Mouse (Mus musculus): Measurements from ENCODE around the gene Ear6. TPM values are rescaled to one million over a fixed set of nuclear protein-coding genes. Genes with fewer than 3 reads are reported as not detected.

The Ear6 gene
- polyA plus RNA-seq, 1 experiment from 2014 or later: 12.4 TPM

GRCm38 (mm10) chr14:51893809-51894208 is 40.3 kb downstream of the Ear6 start:
- H3K36me3 ChIP-seq (replicated peaks): peaks cover 28% of the 10 kb centered on the region
- WGBS (ENCODE audit: insufficient replicate concordance): 31% methylated on average over 3 of the region's 3 CpGs
- peak; percentile 47; the same call in 1 of the 2 replicates for ATAC-seq (ENCODE audit: insufficient read depth)
- peaks cover 20% of the 10 kb centered on the region for H3K4me1 ChIP-seq (replicated peaks)
- H3K27me3 ChIP-seq: no peaks in the 10 kb centered on the region
- H3K9me3 ChIP-seq (replicated peaks): no peaks in the 10 kb centered on the region
- no peak overlapping the region for H3K27ac ChIP-seq (replicated peaks)
- no peak overlapping the region for H3K9ac ChIP-seq
- no peak overlapping the region for H3K4me3 ChIP-seq (replicated peaks)
- H3K4me2 ChIP-seq: no peak overlapping the region

GRCm38 (mm10) chr14:51895071-51895470 is 41.6 kb downstream of the Ear6 start:
- ATAC-seq (ENCODE audit: insufficient read depth): no peak
- H3K4me1 ChIP-seq (replicated peaks): peaks cover 20% of the 10 kb centered on the region
- H3K4me3 ChIP-seq (replicated peaks): no peak overlapping the region
- peaks cover 16% of the 10 kb centered on the region for H3K36me3 ChIP-seq (replicated peaks)
- H3K9ac ChIP-seq: no peak overlapping the region
- no peak overlapping the region for H3K4me2 ChIP-seq
- H3K27ac ChIP-seq (replicated peaks): no peak overlapping the region
- 73% methylated on average over 14 of the region's 14 CpGs for WGBS (ENCODE audit: insufficient replicate concordance)
- no peaks in the 10 kb centered on the region for H3K27me3 ChIP-seq
- no peaks in the 10 kb centered on the region for H3K9me3 ChIP-seq (replicated peaks)

- H3K4me1 ChIP-seq (replicated peaks): peaks cover 20% of the 10 kb centered on the region
- no peak overlapping the region for H3K4me3 ChIP-seq (replicated peaks)
- WGBS (ENCODE audit: insufficient replicate concordance): 45% methylated on average over 6 of the region's 6 CpGs
- H3K4me2 ChIP-seq: no peak overlapping the region
- no peak for ATAC-seq (ENCODE audit: insufficient read depth)
- H3K27me3 ChIP-seq: no peaks in the 10 kb centered on the region
- H3K27ac ChIP-seq (replicated peaks): no peak overlapping the region
- peaks cover 9% of the 10 kb centered on the region for H3K36me3 ChIP-seq (replicated peaks)
- no peaks in the 10 kb centered on the region for H3K9me3 ChIP-seq (replicated peaks)
- no peak overlapping the region for H3K9ac ChIP-seq
Measured at GRCm38 (mm10) chr14:51896019-51896418, 42.5 kb downstream of the Ear6 start.

GRCm38 (mm10) chr14:51896539-51897170 is 43.2 kb downstream of the Ear6 start:
- Histone ChIP-seq H3K27me3 (no peaks in the 10 kb centered on the region), H3K4me3 (replicated peaks) (no peak overlapping the region), H3K9me3 (replicated peaks) (no peaks in the 10 kb centered on the region), H3K36me3 (replicated peaks) (peaks cover 2% of the 10 kb centered on the region), H3K9ac (no peak overlapping the region), H3K27ac (replicated peaks) (no peak overlapping the region), H3K4me1 (replicated peaks) (peaks cover 20% of the 10 kb centered on the region), H3K4me2 (no peak overlapping the region)
- WGBS (ENCODE audit: insufficient replicate concordance): 66% methylated on average over 8 of the region's 8 CpGs
- no peak for ATAC-seq (ENCODE audit: insufficient read depth)

- no peak overlapping the region for H3K27ac ChIP-seq (replicated peaks)
- H3K4me2 ChIP-seq: no peak overlapping the region
- no peaks in the 10 kb centered on the region for H3K9me3 ChIP-seq (replicated peaks)
- 76% methylated on average over 1 of the region's 1 CpGs for WGBS (ENCODE audit: insufficient replicate concordance)
- H3K4me1 ChIP-seq (replicated peaks): peaks cover 6% of the 10 kb centered on the region; the same call in 1 of the 2 replicates
- no peak for ATAC-seq (ENCODE audit: insufficient read depth)
- H3K36me3 ChIP-seq (replicated peaks): no peaks in the 10 kb centered on the region
- H3K27me3 ChIP-seq: no peaks in the 10 kb centered on the region
- no peak overlapping the region for H3K9ac ChIP-seq
- H3K4me3 ChIP-seq (replicated peaks): no peak overlapping the region
Measured at GRCm38 (mm10) chr14:51899351-51899750, 45.9 kb downstream of the Ear6 start.

GRCm38 (mm10) chr14:51902806-51903710 is 49.6 kb downstream of the Ear6 start:
- H3K9me3 ChIP-seq (replicated peaks): no peaks in the 10 kb centered on the region
- no peak overlapping the region for H3K4me3 ChIP-seq (replicated peaks)
- H3K27ac ChIP-seq (replicated peaks): no peak overlapping the region
- H3K4me2 ChIP-seq: no peak overlapping the region
- H3K27me3 ChIP-seq: no peaks in the 10 kb centered on the region
- 52% methylated on average over 9 of the region's 9 CpGs for WGBS (ENCODE audit: insufficient replicate concordance)
- H3K4me1 ChIP-seq (replicated peaks): peaks cover 26% of the 10 kb centered on the region
- no peak overlapping the region for H3K9ac ChIP-seq
- no peak for ATAC-seq (ENCODE audit: insufficient read depth)
- 0 out of 2 replicates have a peak, but pooled peaks cover 5% of the 10 kb centered on the region for H3K36me3 ChIP-seq (replicated peaks)

GRCm38 (mm10) chr14:51903782-51904181 is 50.3 kb downstream of the Ear6 start:
- 73% methylated on average over 9 of the region's 9 CpGs for WGBS (ENCODE audit: insufficient replicate concordance)
- no peak overlapping the region for H3K27ac ChIP-seq (replicated peaks)
- ATAC-seq (ENCODE audit: insufficient read depth): no peak
- 0 out of 2 replicates have a peak, but pooled peaks cover 8% of the 10 kb centered on the region for H3K36me3 ChIP-seq (replicated peaks)
- no peak overlapping the region for H3K4me2 ChIP-seq
- no peaks in the 10 kb centered on the region for H3K9me3 ChIP-seq (replicated peaks)
- H3K4me3 ChIP-seq (replicated peaks): no peak overlapping the region
- no peaks in the 10 kb centered on the region for H3K27me3 ChIP-seq
- H3K9ac ChIP-seq: no peak overlapping the region
- H3K4me1 ChIP-seq (replicated peaks): peaks cover 31% of the 10 kb centered on the region

Small RNA genes within 50 kb of the gene (microRNA-seq; reads per million reads assigned to microRNA genes)
- gene Gm27375: not detected

Other genes starting within 250 kb of the Ear6 start
- not detected in 2 replicates for gene Gm17078, start 242.4 kb upstream of the Ear6 start, polyA plus RNA-seq (2015; fragmentation: Nextera tagmentation; extraction: Ambion mirVana)
- not detected in 2 replicates for gene Gm4181, start 218.0 kb upstream of the Ear6 start, polyA plus RNA-seq (2015; fragmentation: Nextera tagmentation; extraction: Ambion mirVana)
- not detected in 2 replicates for gene Gm17079, start 158.2 kb upstream of the Ear6 start, polyA plus RNA-seq (2015; fragmentation: Nextera tagmentation; extraction: Ambion mirVana)
- gene Gm5800, start 136.5 kb upstream of the Ear6 start, polyA plus RNA-seq (2015; fragmentation: Nextera tagmentation; extraction: Ambion mirVana): not detected in 2 replicates
- gene Ang4, start 80.1 kb upstream of the Ear6 start, polyA plus RNA-seq (2015; fragmentation: Nextera tagmentation; extraction: Ambion mirVana): not detected in 2 replicates
- gene AY358078, start 53.7 kb upstream of the Ear6 start, polyA plus RNA-seq (2015; fragmentation: Nextera tagmentation; extraction: Ambion mirVana): not detected in 2 replicates
- gene Mettl17, start 31.1 kb downstream of the Ear6 start, polyA plus RNA-seq (2015; fragmentation: Nextera tagmentation; extraction: Ambion mirVana): 12.3 and 13.6 TPM in 2 replicates
- gene Slc39a2, start 39.2 kb downstream of the Ear6 start, polyA plus RNA-seq (2015; fragmentation: Nextera tagmentation; extraction: Ambion mirVana): 0.08 and 0.09 TPM in 2 replicates
- 39.7 and 47.6 TPM in 2 replicates for gene Ndrg2, start 60.5 kb downstream of the Ear6 start, polyA plus RNA-seq (2015; fragmentation: Nextera tagmentation; extraction: Ambion mirVana)
- gene Tppp2, start 64.7 kb downstream of the Ear6 start, polyA plus RNA-seq (2015; fragmentation: Nextera tagmentation; extraction: Ambion mirVana): not detected in 2 replicates
- not detected in 2 replicates for gene Rnase13, start 69.1 kb downstream of the Ear6 start, polyA plus RNA-seq (2015; fragmentation: Nextera tagmentation; extraction: Ambion mirVana)
- 14.0 and 16.3 TPM in 2 replicates for gene Arhgef40, start 131.0 kb downstream of the Ear6 start, polyA plus RNA-seq (2015; fragmentation: Nextera tagmentation; extraction: Ambion mirVana)
- 0.14 and 0.23 TPM in 2 replicates for gene Tmem253, start 162.0 kb downstream of the Ear6 start, polyA plus RNA-seq (2015; fragmentation: Nextera tagmentation; extraction: Ambion mirVana)
- 9.0 and 10.9 TPM in 2 replicates for gene Zfp219, start 167.0 kb downstream of the Ear6 start, polyA plus RNA-seq (2015; fragmentation: Nextera tagmentation; extraction: Ambion mirVana)
- not detected in 2 replicates for gene Olfr221, start 188.8 kb downstream of the Ear6 start, polyA plus RNA-seq (2015; fragmentation: Nextera tagmentation; extraction: Ambion mirVana)

Measured in liver, embryonic 15.5 days (tissue).